ENCODE assay signal across 25 mouse cellular contexts in the genomic region with DNA sequence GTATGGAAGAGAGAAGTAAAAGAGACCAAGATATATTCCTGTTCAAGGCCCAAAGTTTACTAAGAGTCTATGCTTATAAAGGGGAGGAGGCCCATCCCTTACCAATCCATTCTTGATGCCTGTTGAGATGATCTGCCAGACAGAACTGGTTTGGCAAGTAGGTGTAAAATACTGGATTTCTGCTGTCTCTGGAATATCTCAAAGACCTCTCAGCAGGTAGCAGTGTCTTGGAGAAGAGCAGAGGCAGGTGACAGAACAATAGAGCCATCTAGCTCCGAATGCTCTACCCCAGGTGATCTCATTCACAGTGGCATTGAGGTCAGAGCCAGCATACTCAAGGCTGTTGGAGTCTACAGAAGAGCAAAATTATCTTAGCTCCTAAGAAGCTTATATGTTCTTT.
DNase-seq lines count a peak whose midpoint lies in the region; ATAC-seq and TF ChIP-seq lines count a peak whose summit lies in the region.
"Had no signal": no experiment of that assay in that cellular context is flagged by ENCODE, and none has a peak within 500 bp of the region (broad histone marks: within the 10 kb centered on the region; RNA-seq: fewer than 3 reads in every experiment).

No protein-coding gene starts in this region.

- 0 out of 4 replicates have a peak, but pooled peaks cover 0 to 1% of the 10 kb centered on the region in 2 experiments for H3K4me1 ChIP-seq in ES-E14 (ENCODE audit: control insufficient read depth in 2 of 2, insufficient read depth in 2 of 2, low read length in 2 of 2, poor library complexity in 1 of 2)

- in situ Hi-C loops in ES-E14 (cut with MboI; ENCODE audit: low sequenced_read_pairs in 2 of 2, unreplicated experiment in 2 of 2) = no loop called here

- H3K9ac ChIP-seq in ES-E14 (ENCODE audit: insufficient read depth, low read depth, low read length, poor library complexity, severe bottlenecking) = no peak overlapping the region

- H3K9me3 ChIP-seq in ES-E14 (ENCODE audit: control insufficient read depth, insufficient read depth, low read depth, low read length) = no peaks in the 10 kb centered on the region
- H3K9me3 ChIP-seq: G1E had no signal

- intact Hi-C loops in gastrocnemius, adult 2 months (cut with DNase I) = no loop called here
- intact Hi-C loops in left cerebral cortex, postnatal 4 days (cut with DNase I) = no loop called here

- TF ChIP-seq CTCF in gastrocnemius, adult 2 months (IDR thresholded peaks at IDR 0.05) = no peak

- H3K36me3 ChIP-seq in ES-E14 (ENCODE audit: control insufficient read depth, insufficient read depth, low read length, poor library complexity, severe bottlenecking) = no peaks in the 10 kb centered on the region
- H3K36me3 ChIP-seq: G1E had no signal

- H3K4me3 ChIP-seq in ES-E14 (ENCODE audit: insufficient read depth in 1 of 2, low read depth in 1 of 2, low read length in 2 of 2, poor library complexity in 1 of 2, severe bottlenecking in 1 of 2) = no peak overlapping the region
- no peak overlapping the region for H3K4me3 ChIP-seq in gastrocnemius, adult 2 months

- DNase-seq in ES-CJ7 (ENCODE audit: low read depth, low spot score) (peak; percentile 61), ES-E14 (ENCODE audit: low read depth, low spot score) (peak; percentile 12), R1 (ENCODE audit: low read depth, low spot score) (peak; percentile 71), ZHBTc4 (ENCODE audit: low read depth, low spot score) (peak; percentile 35)
- DNase-seq in ovary, postnatal 36 days (ENCODE audit: low spot score) = no peak
- DNase-seq in gastrocnemius, adult 2 months = no peak
- no peak for DNase-seq in left cerebral cortex, postnatal 4 days
- DNase-seq: adrenal gland, adult 2 months; adrenal gland, adult 8-10 months; adrenal gland, postnatal 10 days; adrenal gland, postnatal 14 days; adrenal gland, postnatal 25 days; adrenal gland, postnatal 36 days; B cell, adult 2 months; cerebellum, adult 11 months; cerebellum, adult 11-12 months; cerebellum, adult 18-20 months; cerebellum, adult 2 months; cerebellum, adult 8-10 months; cerebellum, adult 9-10 months had no signal

- no peak for ATAC-seq in erythroid progenitor cell, adult 5-6 weeks (replicated peaks; ENCODE audit: low FRiP score, poor library complexity, severe bottlenecking)
- ATAC-seq: activated CD4-positive, CD25-positive, alpha-beta regulatory T cell, adult 4 months; CD4-positive, CD25-positive, alpha-beta regulatory T cell, adult 4 months; Patski had no signal

- H3K27ac ChIP-seq in ES-E14 (ENCODE audit: insufficient read depth, low read depth, low read length, poor library complexity, severe bottlenecking) = no peak overlapping the region
- H3K27ac ChIP-seq in gastrocnemius, adult 2 months = no peak overlapping the region

TF ChIP-seq in ES-E14, 5 proteins besides CTCF, POLR2A, EP300 and RAD21:
- TF ChIP-seq HCFC1 (IDR thresholded peaks at IDR 0.05; ENCODE audit: borderline replicate concordance, insufficient read depth, low read length) (no peak), ZNF384 (IDR thresholded peaks at IDR 0.05; ENCODE audit: low read depth, low read length) (no peak), MAFK (IDR thresholded peaks at IDR 0.05; ENCODE audit: insufficient read depth, low read depth, low read length) (no peak), CHD2 (IDR thresholded peaks at IDR 0.05; ENCODE audit: low read depth, low read length) (no peak), ZC3H11A (IDR thresholded peaks at IDR 0.05; ENCODE audit: borderline replicate concordance, low read depth, low read length) (no peak)

Comparison
In these comparisons a context has a peak if more than half of its experiments do, and no peak if none do; other contexts are left out.
1. DNase-seq: peak in ES-CJ7 (single experiment), ES-E14 (single experiment), R1 (single experiment) and ZHBTc4 (single experiment); none in ovary, postnatal 36 days (single experiment), gastrocnemius, adult 2 months (single experiment) and left cerebral cortex, postnatal 4 days (single experiment).